Mouse (Mus musculus): ENCODE measurements at regions not wholly inside any gene's neighbourhood (a gene's known extent, or its start where the extent isn't known, plus 50 kb on each side); places are given as distances from the start of the nearest gene placed in this dataset.
"Not testable (repeated sequence)": the region's sequence is repeated elsewhere in the genome, so short reads cannot be mapped to it uniquely, and the experiment has no call there.

- TF ChIP-seq POLR2A (IDR thresholded peaks at IDR 0.05; ENCODE audit: control insufficient read depth, low read depth, low read length); CTCF (IDR thresholded peaks at IDR 0.05; ENCODE audit: control insufficient read depth, insufficient read depth, insufficient replicate concordance, low read depth, low read length): not testable (repeated sequence)
Measured at GRCm38 (mm10) chr12:22951956-22952355, 828.1 kb downstream of the Gm10330 start.
